Mouse (Mus musculus) midbrain, embryonic 13.5 days (tissue): ENCODE measurements around the gene Ptprh. TPM values are rescaled to one million over a fixed set of nuclear protein-coding genes. Genes with fewer than 3 reads are reported as not detected.
"Not testable (repeated sequence)": the region's sequence is repeated elsewhere in the genome, so short reads cannot be mapped to it uniquely, and the experiment has no call there.

ENCODE experiments used
- ATAC-seq: fragments of 200-750 bp; cut with Nextera tagmentation; 2 replicates; pipeline ENCODE4 v1.8.0; 2017; ENCODE audit warnings: mild to moderate bottlenecking, moderate TSS enrichment, moderate library complexity
- H3K27ac ChIP-seq: fragments of 300-500 bp; sonication (generic); 2 replicates; pipeline ENCODE4 v1.5.1; 2015; ENCODE audit warnings: inconsistent platforms, mild to moderate bottlenecking, moderate library complexity
- H3K27me3 ChIP-seq: fragments of 300-500 bp; sonication (generic); 2 replicates; pipeline ENCODE4 v1.6.1; 2015; ENCODE audit warnings: mild to moderate bottlenecking, inconsistent platforms
- H3K36me3 ChIP-seq: fragments of 300-500 bp; sonication (generic); 2 replicates; pipeline ENCODE4 v1.6.1; 2015; ENCODE audit warnings: mild to moderate bottlenecking, inconsistent platforms
- H3K4me1 ChIP-seq: fragments of 300-500 bp; sonication (generic); replicated peaks from 2 replicates; pipeline ENCODE4 v1.6.1; 2015; ENCODE audit warnings: inconsistent platforms
- H3K4me2 ChIP-seq: fragments of 300-500 bp; sonication (generic); replicated peaks from 2 replicates; pipeline ENCODE4 v1.6.1; 2015; ENCODE audit warnings: moderate library complexity, mild to moderate bottlenecking, inconsistent platforms
- H3K4me3 ChIP-seq: fragments of 300-500 bp; sonication (generic); replicated peaks from 2 replicates; pipeline ENCODE4 v1.5.1; 2015; ENCODE audit warnings: mild to moderate bottlenecking, inconsistent platforms
- H3K9ac ChIP-seq: fragments of 300-500 bp; sonication (generic); replicated peaks from 2 replicates; pipeline ENCODE4 v1.6.1; 2015; ENCODE audit warnings: mild to moderate bottlenecking, inconsistent platforms
- H3K9me3 ChIP-seq: fragments of 300-500 bp; sonication (generic); 2 replicates; pipeline ENCODE4 v1.6.1; 2016; ENCODE audit warnings: mild to moderate bottlenecking, inconsistent platforms
- WGBS: fragments of 180-500 bp; shearing (Covaris S2); methylation state at CpG from one replicate; pipeline ENCODE4 v1.1.7; 2015; 5-methylcytosine and 5-hydroxymethylcytosine counted together
- polyA plus RNA-seq: library from polyadenylated mRNA; unstranded; fragments of >200 nt; fragmentation: Nextera tagmentation; extraction: Ambion mirVana; gene quantifications from 2 replicates; pipeline ENCODE4 v1.2.1, GENCODE M21; 2015

Ptprh gene
- polyA plus RNA-seq, 1 experiment from 2014 or later, result 0.35 TPM

DNA sequence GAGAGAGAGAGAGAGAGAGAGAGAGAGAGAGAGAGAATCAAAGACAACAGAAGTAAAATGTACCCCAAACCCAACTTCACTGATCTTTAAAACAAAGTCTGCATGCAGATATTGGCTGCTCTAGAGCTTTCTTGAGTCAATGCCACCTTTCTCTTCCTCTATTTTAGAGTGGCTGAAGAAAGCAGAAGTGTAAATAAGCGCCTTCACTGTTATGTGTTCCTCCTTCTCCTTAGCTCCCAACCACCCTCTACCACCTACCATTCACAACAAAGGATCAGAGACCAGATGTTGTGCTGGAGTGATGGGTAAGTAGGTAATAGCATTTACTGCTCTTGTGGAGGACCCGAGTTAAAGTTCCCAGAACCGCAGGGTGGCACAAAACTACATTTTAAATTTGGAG, 22.4 kb downstream of the Ptprh start:
- H3K4me1 ChIP-seq, ATAC-seq, H3K27ac ChIP-seq, H3K27me3 ChIP-seq, H3K36me3 ChIP-seq, H3K9ac ChIP-seq, H3K9me3 ChIP-seq, H3K4me2 ChIP-seq, H3K4me3 ChIP-seq: not testable (repeated sequence)
- WGBS, result 91% methylated on average over 3 of the region's 3 CpGs

DNA sequence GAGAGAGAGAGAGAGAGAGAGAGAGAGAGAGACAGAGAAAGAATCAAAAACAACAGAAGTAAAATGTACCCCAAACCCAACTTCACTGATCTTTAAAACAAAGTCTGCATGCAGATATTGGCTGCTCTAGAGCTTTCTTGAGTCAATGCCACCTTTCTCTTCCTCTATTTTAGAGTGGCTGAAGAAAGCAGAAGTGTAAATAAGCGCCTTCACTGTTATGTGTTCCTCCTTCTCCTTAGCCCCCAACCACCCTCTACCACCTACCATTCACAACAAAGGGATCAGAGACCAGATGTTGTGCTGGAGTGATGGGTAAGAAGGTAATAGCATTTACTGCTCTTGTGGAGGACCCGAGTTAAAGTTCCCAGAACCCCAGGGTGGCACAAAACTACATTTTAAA, 31.5 kb downstream of the Ptprh start:
- not testable (repeated sequence) for ATAC-seq, H3K27me3 ChIP-seq
- WGBS, result 68% methylated on average over 2 of the region's 2 CpGs

DNA sequence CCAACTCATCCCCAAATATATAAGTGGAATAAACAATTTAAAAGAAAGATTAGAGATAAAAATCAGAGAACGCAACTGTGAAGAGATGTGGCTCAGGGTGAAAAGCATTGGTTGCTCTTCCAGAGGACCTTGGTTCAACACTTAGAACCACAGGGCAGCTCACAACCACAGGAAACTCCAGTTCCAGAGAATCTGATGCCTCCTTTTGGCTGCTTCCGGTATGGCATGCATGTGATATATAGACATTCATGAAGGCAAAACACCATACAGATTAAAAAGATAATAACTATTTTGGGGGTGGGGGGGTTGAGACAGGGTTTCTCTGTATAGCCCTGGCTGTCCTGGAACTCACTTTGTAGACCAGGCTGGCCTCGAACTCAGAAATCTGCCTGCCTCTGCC, 41.2 kb downstream of the Ptprh start:
- H3K4me3 ChIP-seq, result no peak overlapping the region
- H3K9me3 ChIP-seq, result no peaks in the 10 kb centered on the region
- no peaks in the 10 kb centered on the region for H3K4me1 ChIP-seq
- no peak overlapping the region for H3K27ac ChIP-seq
- WGBS, result 91% methylated on average over 3 of the region's 3 CpGs
- H3K9ac ChIP-seq, result no peak overlapping the region
- H3K27me3 ChIP-seq, result 0 out of 2 replicates have a peak, but pooled peaks cover 3% of the 10 kb centered on the region
- no peaks in the 10 kb centered on the region for H3K36me3 ChIP-seq
- H3K4me2 ChIP-seq, result no peak overlapping the region
- ATAC-seq, result no peak

More for the DNA sequence above, 31.5 kb downstream of the Ptprh start:
- not testable (repeated sequence) for H3K9ac ChIP-seq, H3K9me3 ChIP-seq, H3K27ac ChIP-seq, H3K4me2 ChIP-seq, H3K4me3 ChIP-seq, H3K36me3 ChIP-seq, H3K4me1 ChIP-seq

DNA sequence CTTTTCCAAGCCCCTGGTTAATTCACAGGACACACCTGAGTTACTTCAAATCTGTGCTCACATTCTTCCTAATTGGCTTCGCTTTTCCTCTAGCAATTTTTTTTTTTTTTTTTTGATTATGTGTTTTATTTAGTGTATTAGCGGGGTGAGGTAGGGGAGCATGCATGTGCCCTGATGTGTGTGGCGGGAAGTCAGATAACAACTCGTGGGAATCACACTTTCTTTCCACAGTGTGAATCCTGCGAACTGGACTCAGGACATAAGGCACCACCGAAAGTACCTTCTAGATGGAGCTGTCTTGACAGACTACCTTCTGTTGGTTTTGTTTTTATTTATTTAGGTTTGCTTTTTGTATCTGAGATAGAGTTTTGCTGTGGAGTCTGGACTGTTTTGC, 46.7 kb downstream of the Ptprh start:
- Histone ChIP-seq H3K9ac (no peak overlapping the region), H3K27me3 (0 out of 2 replicates have a peak, but pooled peaks cover 4% of the 10 kb centered on the region), H3K4me2 (0 out of 2 replicates have a peak overlapping the region, but pooled peaks have one; percentile 23), H3K4me3 (no peak overlapping the region), H3K27ac (no peak overlapping the region), H3K36me3 (no peaks in the 10 kb centered on the region), H3K9me3 (no peaks in the 10 kb centered on the region), H3K4me1 (no peaks in the 10 kb centered on the region)
- ATAC-seq, result peak; percentile 70
- WGBS, result 78% methylated on average over 6 of the region's 6 CpGs

DNA sequence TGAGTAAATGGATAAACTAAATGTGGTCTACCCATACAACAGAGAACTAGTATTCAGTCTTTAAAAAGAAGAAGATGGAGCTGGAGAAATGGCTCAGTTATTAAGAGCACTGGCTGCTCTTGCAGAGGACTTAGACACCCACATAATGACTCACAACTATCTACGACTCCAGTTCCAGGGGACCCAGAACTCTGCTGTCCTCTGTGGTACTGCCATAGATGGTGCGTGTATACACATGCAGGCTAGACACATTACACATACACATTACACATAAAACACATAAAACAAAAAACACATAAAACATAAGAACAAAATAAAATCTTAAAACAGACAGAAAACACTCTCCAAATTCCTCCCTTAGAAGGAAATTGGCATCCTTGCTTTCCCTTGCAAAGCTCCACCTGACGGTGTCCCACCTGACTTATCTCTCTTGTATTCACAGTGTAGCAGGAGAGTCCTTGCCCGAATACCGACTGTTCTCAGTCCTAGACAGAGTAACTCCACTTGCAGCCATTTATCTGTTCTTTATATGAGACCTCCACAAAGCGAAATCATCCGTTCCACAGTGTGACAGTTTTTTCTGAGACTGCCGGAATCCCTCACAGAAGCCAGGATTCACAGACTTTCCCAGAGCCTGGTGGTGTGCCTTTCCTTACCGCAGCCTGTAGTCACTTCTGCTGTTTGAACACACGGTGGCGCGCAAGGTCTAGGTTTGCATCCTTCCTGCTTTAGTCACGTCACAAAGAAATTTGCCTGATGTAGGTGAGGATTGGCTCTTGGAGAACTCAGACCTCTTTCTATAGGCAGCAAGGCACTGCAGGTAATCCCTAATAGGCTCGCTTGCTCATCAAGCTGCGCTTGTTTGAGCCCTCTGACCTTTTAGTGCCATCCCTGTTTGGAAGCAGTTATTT, 47.3 kb downstream of the Ptprh start:
- Histone ChIP-seq H3K4me3 (no peak overlapping the region), H3K4me2 (0 out of 2 replicates have a peak overlapping the region, but pooled peaks have one; percentile 23), H3K27ac (no peak overlapping the region), H3K4me1 (no peaks in the 10 kb centered on the region), H3K9me3 (no peaks in the 10 kb centered on the region), H3K9ac (no peak overlapping the region), H3K27me3 (0 out of 2 replicates have a peak, but pooled peaks cover 4% of the 10 kb centered on the region), H3K36me3 (no peaks in the 10 kb centered on the region)
- ATAC-seq, result peak; percentile 96
- WGBS, result 24% methylated on average over 15 of the region's 15 CpGs

DNA sequence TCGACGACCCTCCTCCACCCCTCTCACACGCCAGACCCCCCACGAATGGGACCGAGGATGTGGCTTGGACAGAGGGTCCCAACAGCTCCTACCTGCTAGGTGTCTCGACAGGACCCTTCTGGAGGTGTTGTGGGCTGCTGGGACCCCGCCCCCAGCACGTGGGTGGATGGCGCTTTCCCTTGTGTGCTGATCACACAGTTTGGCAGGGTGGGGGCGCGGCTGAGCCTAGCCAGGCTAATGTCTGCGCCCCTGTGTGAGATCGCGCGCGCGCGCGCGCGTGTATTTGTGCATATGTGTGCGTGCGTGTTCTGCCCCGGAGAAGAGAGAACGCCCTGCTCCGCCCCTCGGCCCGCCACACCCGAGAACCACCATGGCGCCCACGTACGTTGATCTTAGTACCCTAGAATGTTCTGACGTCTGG, 56.6 kb downstream of the Ptprh start, which contains the start of gene Syt5:
Gene Syt5, minus strand, starts transcription at position 321 of the 421 bp plus-strand sequence.
- ATAC-seq, result peak; percentile 76
- 4% methylated on average over 32 of the region's 33 CpGs for WGBS
- H3K36me3 ChIP-seq, result peaks cover 8% of the 10 kb centered on the region
- H3K9me3 ChIP-seq, result no peaks in the 10 kb centered on the region
- H3K4me2 ChIP-seq, result peak within 1 kb of the TSS; percentile 76
- peak within 1 kb of the TSS; percentile 65 for H3K9ac ChIP-seq
- H3K27ac ChIP-seq, result peak within 1 kb of the TSS; percentile 92
- H3K4me3 ChIP-seq, result peak within 1 kb of the TSS; percentile 57
- H3K4me1 ChIP-seq, result peaks cover 19% of the 10 kb centered on the region
- no peaks in the 10 kb centered on the region for H3K27me3 ChIP-seq

DNA sequence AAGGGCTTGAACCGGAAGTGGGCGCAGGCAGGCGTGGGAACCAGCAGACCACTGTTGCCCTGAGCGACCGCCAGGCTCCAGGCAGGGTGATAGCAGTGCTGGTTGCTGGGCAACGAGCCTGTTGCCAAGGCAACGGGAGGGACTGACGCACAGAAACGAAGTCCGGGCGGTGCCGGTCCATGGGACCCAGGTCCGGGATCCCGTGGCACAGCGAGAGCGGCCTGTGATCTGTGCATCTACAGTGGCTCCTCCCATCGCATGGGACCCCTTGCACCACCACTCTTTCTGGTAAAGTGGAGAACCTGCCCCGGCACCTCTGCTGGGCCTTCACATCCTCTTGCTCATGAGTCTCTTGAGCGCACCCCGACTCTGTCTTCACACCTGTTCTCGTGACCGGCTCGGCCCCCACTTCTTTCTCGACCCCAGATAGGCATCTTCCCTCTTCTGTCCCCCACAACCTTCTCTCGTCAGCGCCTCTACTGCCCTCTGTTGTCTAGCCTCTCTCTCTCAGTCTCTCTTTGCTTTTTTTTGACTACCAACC, 57.2 kb downstream of the Ptprh start:
- Histone ChIP-seq H3K27ac (peak overlapping the region; percentile 92), H3K4me3 (peak overlapping the region; percentile 57), H3K4me2 (peak overlapping the region; percentile 76), H3K27me3 (no peaks in the 10 kb centered on the region), H3K4me1 (peaks cover 19% of the 10 kb centered on the region), H3K36me3 (peaks cover 14% of the 10 kb centered on the region), H3K9ac (peak overlapping the region; percentile 65), H3K9me3 (no peaks in the 10 kb centered on the region)
- under 1% methylated on average over 26 of the region's 26 CpGs for WGBS
- peak; percentile 93 for ATAC-seq

DNA sequence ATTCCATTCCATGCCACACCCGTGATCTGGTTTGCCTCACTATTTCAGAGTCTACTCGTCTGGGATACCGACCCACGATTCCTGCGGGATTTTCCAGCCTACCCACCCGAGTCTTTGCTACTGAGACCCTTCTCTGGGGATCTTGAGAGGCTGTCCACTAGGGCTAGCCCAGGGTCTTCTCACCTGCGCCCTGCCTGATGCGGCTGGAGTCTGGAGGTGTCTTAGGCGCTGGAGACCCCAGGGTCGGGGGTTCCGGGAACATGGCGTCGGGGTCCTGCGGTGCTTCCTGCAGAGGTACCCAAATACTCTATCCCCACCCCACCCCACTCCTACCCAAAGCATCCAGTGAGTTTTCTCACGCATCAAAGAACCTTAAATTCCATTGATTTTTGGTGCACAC, 57.8 kb downstream of the Ptprh start:
- Histone ChIP-seq H3K27ac (peak overlapping the region; percentile 92), H3K4me2 (peak overlapping the region; percentile 76), H3K4me1 (peaks cover 19% of the 10 kb centered on the region), H3K27me3 (no peaks in the 10 kb centered on the region), H3K9me3 (no peaks in the 10 kb centered on the region), H3K4me3 (peak overlapping the region; percentile 57), H3K36me3 (peaks cover 20% of the 10 kb centered on the region), H3K9ac (peak overlapping the region; percentile 65)
- peak; percentile 53 for ATAC-seq
- WGBS, result 67% methylated on average over 15 of the region's 15 CpGs

DNA sequence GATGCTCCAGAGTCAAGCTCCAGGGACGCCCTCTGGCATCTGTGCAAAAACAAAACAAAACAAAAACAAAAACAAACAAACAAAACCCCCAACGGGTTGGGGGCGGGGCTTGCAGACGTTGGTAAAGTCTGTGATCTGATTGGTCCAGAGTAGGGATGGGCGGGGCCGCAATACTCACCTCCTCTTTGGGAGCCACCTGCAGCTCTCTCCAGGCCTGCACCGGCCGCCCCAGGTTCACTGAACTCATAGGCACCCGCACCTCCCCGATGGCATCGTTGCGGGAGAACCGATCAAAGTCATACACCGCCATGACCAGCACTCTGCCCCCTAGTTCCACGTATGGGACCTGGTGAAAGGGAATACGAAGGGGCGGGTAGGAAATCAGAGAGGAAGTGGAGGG, 61.8 kb downstream of the Ptprh start:
- Histone ChIP-seq H3K4me2 (no peak overlapping the region), H3K9ac (no peak overlapping the region), H3K4me3 (no peak overlapping the region), H3K4me1 (peaks cover 12% of the 10 kb centered on the region), H3K27ac (no peak overlapping the region), H3K27me3 (no peaks in the 10 kb centered on the region), H3K36me3 (peaks cover 41% of the 10 kb centered on the region), H3K9me3 (no peaks in the 10 kb centered on the region)
- ATAC-seq, result no peak
- WGBS, result 40% methylated on average over 17 of the region's 17 CpGs

DNA sequence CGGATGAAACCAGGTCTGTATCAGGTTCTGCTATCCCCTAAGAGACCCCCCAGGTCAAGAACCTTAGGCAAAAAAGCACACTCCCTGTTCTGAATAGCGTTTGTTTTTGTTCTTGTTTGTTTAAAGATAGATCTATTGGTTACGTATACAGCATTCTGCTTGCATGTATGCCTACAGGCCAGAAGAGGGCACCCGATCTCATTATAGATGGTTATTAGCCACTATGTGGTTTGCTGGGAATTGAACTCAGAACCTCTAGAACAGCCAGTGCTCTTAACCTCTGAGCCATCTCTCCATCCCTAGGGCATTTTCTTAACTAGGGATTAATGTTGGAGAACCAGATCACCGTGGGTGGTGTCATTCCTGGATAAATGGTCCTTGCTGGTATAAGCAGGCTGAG, 62.5 kb downstream of the Ptprh start:
- ATAC-seq, result no peak

DNA sequence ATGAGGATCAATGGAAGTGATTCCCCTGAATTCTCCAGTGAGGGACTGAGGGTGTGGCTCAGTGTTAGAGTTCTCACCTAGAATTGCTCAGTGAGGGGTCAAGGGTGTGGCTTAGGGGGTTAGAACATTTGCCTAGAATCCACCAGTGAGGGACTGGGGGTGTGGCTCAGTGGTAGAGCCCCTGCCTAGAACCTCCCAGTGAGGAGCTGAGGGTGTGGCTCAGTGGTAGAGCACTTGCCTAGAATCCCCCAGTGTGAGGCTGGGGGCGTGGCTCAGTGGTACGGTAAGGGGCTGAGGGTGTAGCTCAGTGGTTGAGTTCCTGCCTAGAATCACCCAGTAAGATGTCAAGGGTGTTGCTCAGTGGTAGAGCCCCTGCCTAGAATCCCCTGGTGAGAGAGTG, 64.8 kb downstream of the Ptprh start:
- Histone ChIP-seq H3K4me2 (no peak overlapping the region), H3K27ac (no peak overlapping the region), H3K4me1 (no peaks in the 10 kb centered on the region), H3K9ac (no peak overlapping the region), H3K4me3 (no peak overlapping the region), H3K36me3 (peaks cover 41% of the 10 kb centered on the region), H3K9me3 (no peaks in the 10 kb centered on the region), H3K27me3 (no peaks in the 10 kb centered on the region)
- no peak for ATAC-seq
- WGBS, result 91% methylated on average over 2 of the region's 2 CpGs

More for the DNA sequence above, 62.5 kb downstream of the Ptprh start:
- Histone ChIP-seq H3K27me3 (no peaks in the 10 kb centered on the region), H3K4me3 (no peak overlapping the region), H3K36me3 (peaks cover 41% of the 10 kb centered on the region), H3K4me2 (no peak overlapping the region), H3K4me1 (peaks cover 12% of the 10 kb centered on the region), H3K9ac (no peak overlapping the region), H3K9me3 (no peaks in the 10 kb centered on the region), H3K27ac (no peak overlapping the region)
- 65% methylated on average over 5 of the region's 5 CpGs for WGBS

DNA sequence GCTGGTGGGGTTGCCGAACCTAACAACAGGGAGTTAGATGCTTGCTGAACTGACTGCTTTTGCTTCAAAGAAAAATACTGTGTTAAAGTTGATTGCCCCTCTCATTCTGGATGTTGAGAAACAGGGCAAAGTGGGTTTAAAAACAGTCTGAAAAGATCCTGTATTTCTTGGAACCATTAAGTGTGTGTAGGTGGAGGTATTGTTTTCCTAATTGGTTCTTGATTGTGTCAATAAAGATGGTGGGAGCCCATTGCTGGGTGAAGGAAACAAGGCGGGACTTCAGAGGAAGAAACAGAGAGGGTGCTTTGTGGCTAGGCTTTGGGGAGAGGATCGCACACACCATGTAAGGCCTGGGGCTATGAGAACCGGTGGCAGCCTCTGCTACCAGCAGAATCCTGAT, 66.7 kb downstream of the Ptprh start:
- 60% methylated on average over 4 of the region's 4 CpGs for WGBS

More for the DNA sequence above, 66.7 kb downstream of the Ptprh start:
- no peaks in the 10 kb centered on the region for H3K9me3 ChIP-seq
- no peak overlapping the region for H3K27ac ChIP-seq
- H3K9ac ChIP-seq, result no peak overlapping the region
- H3K27me3 ChIP-seq, result peaks cover 3% of the 10 kb centered on the region
- no peak overlapping the region for H3K4me3 ChIP-seq
- H3K36me3 ChIP-seq, result peaks cover 33% of the 10 kb centered on the region
- ATAC-seq, result no peak
- H3K4me1 ChIP-seq, result peaks cover 4% of the 10 kb centered on the region
- H3K4me2 ChIP-seq, result no peak overlapping the region
